Mouse (Mus musculus) midbrain, embryonic 16.5 days (tissue): ENCODE data around the gene Ltb. TPM values are rescaled to one million over a fixed set of nuclear protein-coding genes. Genes with fewer than 3 reads are reported as not detected.
A peak's percentile ranks its signal among the peaks of the same experiment; 100 is the strongest.

ENCODE experiments used
- ATAC-seq: fragments of 200-750 bp; cut with Nextera tagmentation; 2 replicates; pipeline ENCODE4 v1.8.0; 2017; ENCODE audit warnings: moderate TSS enrichment
- H3K27ac ChIP-seq: fragments of 300-500 bp; sonication (generic); 2 replicates; pipeline ENCODE4 v1.5.1; 2014; ENCODE audit warnings: mild to moderate bottlenecking, low read length, mixed read lengths
- H3K27me3 ChIP-seq: fragments of 300-500 bp; sonication (generic); 2 replicates; pipeline ENCODE4 v1.6.1; 2014; ENCODE audit warnings: low read depth, low read length, mixed read lengths; ENCODE audit not compliant: control insufficient read depth, insufficient read depth
- H3K36me3 ChIP-seq: fragments of 300-500 bp; sonication (generic); 2 replicates; pipeline ENCODE4 v1.6.1; 2014; ENCODE audit warnings: mild to moderate bottlenecking, low read length, moderate library complexity, mixed read lengths; ENCODE audit not compliant: control insufficient read depth, insufficient read depth
- H3K4me1 ChIP-seq: fragments of 300-500 bp; sonication (generic); 2 replicates; pipeline ENCODE4 v1.6.1; 2014; ENCODE audit warnings: mild to moderate bottlenecking, low read length, mixed read lengths; ENCODE audit not compliant: control insufficient read depth, insufficient read depth
- H3K4me2 ChIP-seq: fragments of 300-500 bp; sonication (generic); 2 replicates; pipeline ENCODE4 v1.6.1; 2014; ENCODE audit warnings: mild to moderate bottlenecking, low read length, mixed read lengths
- H3K4me3 ChIP-seq: fragments of 300-500 bp; sonication (generic); 2 replicates; pipeline ENCODE4 v1.5.1; 2014; ENCODE audit warnings: low read depth, mild to moderate bottlenecking, low read length, moderate library complexity, mixed read lengths
- H3K9ac ChIP-seq: fragments of 300-500 bp; sonication (generic); 2 replicates; pipeline ENCODE4 v1.6.1; 2014; ENCODE audit warnings: low read depth, low read length, mixed read lengths
- H3K9me3 ChIP-seq: fragments of 300-500 bp; sonication (generic); replicated peaks from 2 replicates; pipeline ENCODE4 v1.6.1; 2014; ENCODE audit warnings: mild to moderate bottlenecking, low read length, mixed read lengths; ENCODE audit not compliant: control insufficient read depth, poor library complexity, severe bottlenecking
- WGBS: fragments of 180-500 bp; shearing (Covaris S2); extraction: QIAGEN DNeasy Blood & Tissue Kit; methylation state at CpG from one replicate; pipeline ENCODE4 v1.1.7; 2014; 5-methylcytosine and 5-hydroxymethylcytosine counted together
- polyA plus RNA-seq: library from polyadenylated mRNA; unstranded; fragments of >200 nt; fragmentation: Nextera tagmentation; extraction: Ambion mirVana; gene quantifications from 2 replicates; pipeline ENCODE4 v1.2.1, GENCODE M21; 2015

The Ltb gene
- polyA plus RNA-seq, 1 experiment from 2014 or later = 0.62 TPM

DNA sequence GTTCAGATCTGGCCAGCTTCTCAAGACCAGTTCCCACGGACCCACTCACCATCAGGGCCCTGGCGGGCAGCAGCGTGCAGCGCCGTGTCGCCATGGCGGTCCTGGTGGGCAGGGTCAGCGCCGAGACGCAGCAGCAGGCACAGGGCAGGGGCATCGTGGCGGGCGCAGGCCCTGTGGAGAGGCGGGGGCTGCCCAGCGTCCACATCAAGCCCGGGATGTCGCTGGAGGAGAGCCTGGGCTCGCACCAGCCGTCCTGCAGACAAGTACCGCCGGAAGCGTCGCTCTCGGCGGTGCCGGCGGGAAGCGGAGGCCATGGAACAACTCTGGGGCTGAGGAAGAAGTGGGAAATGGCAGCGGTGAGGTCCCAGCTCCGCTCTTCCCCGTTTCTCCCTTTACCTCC is 40.7 kb downstream of the Ltb start:
- WGBS = 5% methylated on average over 30 of the region's 31 CpGs
- Histone ChIP-seq H3K4me2 (peak overlapping the region; percentile 97), H3K9me3 (no peaks in the 10 kb centered on the region), H3K4me1 (peaks cover 22% of the 10 kb centered on the region), H3K27me3 (no peaks in the 10 kb centered on the region), H3K9ac (peak overlapping the region; percentile 84), H3K27ac (peak overlapping the region; percentile 95), H3K36me3 (peaks cover 3% of the 10 kb centered on the region), H3K4me3 (peak overlapping the region; percentile 47)
- ATAC-seq = no peak

- Histone ChIP-seq H3K36me3 (peaks cover 3% of the 10 kb centered on the region), H3K27me3 (no peaks in the 10 kb centered on the region), H3K9ac (peak within 1 kb of the TSS; percentile 84), H3K27ac (peak within 1 kb of the TSS; percentile 95), H3K4me1 (peaks cover 31% of the 10 kb centered on the region), H3K4me2 (peak within 1 kb of the TSS; percentile 97), H3K4me3 (peak within 1 kb of the TSS; percentile 47), H3K9me3 (no peaks in the 10 kb centered on the region)
- peak; percentile 86 for ATAC-seq
- under 1% methylated on average over 35 of the region's 35 CpGs for WGBS
Measured at GRCm38 (mm10) chr17:35235614-35236389, 41.6 kb downstream of the Ltb start, which contains the start of gene Nfkbil1. Gene Nfkbil1 (minus strand): TSS chr17:35235792.

DNA sequence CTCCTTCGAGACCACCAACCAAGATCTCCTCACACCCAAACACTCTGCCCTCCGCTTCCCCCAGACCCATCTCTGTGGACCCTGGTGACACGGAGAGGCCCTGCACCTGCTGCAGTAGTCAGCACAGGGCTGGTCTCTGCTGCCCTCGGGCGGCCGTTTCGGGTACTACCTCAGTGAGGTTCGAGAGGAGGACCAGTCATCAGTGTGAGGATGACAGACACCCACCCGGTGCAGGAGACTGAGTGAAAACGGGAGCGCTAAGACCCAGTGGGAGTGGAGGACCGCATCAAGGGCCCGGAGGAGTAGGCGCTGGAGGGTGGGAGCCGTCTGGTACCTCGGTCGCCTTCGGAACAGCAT is 42.1 kb downstream of the Ltb start:
- H3K9me3 ChIP-seq = no peaks in the 10 kb centered on the region
- H3K9ac ChIP-seq = peak overlapping the region; percentile 84
- ATAC-seq = peak; percentile 86
- peak overlapping the region; percentile 95 for H3K27ac ChIP-seq
- peaks cover 33% of the 10 kb centered on the region for H3K4me1 ChIP-seq
- under 1% methylated on average over 18 of the region's 18 CpGs for WGBS
- H3K27me3 ChIP-seq = no peaks in the 10 kb centered on the region
- H3K4me2 ChIP-seq = peak overlapping the region; percentile 97
- peaks cover 3% of the 10 kb centered on the region for H3K36me3 ChIP-seq
- H3K4me3 ChIP-seq = peak overlapping the region; percentile 47

- 82% methylated on average over 9 of the region's 9 CpGs for WGBS
- no peak for ATAC-seq
- H3K4me1 ChIP-seq = peaks cover 33% of the 10 kb centered on the region
- H3K9ac ChIP-seq = peak overlapping the region; percentile 84
- no peaks in the 10 kb centered on the region for H3K9me3 ChIP-seq
- H3K36me3 ChIP-seq = peaks cover 3% of the 10 kb centered on the region; the same call in 1 of the 2 replicates
- H3K27me3 ChIP-seq = no peaks in the 10 kb centered on the region
- peak overlapping the region; percentile 47 for H3K4me3 ChIP-seq
- H3K27ac ChIP-seq = peak overlapping the region; percentile 95
- H3K4me2 ChIP-seq = peak overlapping the region; percentile 97
Measured at GRCm38 (mm10) chr17:35236996-35237395, 42.8 kb downstream of the Ltb start.

DNA sequence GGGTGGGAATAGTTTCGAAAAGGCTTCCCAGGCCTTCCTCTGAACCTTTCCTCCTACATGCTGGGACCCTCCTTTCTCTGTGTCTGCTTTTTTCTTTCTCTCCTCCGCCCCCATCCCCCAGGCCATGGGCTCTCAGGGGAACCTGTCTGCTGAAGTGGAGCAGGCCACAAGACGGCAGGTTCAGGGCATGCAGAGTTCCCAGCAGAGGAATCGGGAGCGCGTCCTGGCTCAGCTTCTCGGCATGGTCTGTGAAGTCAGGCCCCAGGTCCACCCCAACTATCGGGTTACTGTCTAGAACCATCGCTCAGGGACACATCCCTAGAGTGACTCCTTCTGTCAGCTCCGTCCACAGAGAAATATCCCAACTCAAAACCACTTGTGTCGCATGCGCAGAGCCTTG is 43.3 kb downstream of the Ltb start:
- no peaks in the 10 kb centered on the region for H3K27me3 ChIP-seq
- WGBS = 86% methylated on average over 12 of the region's 12 CpGs
- H3K4me1 ChIP-seq = peaks cover 33% of the 10 kb centered on the region
- peak overlapping the region; percentile 47 for H3K4me3 ChIP-seq
- H3K9ac ChIP-seq = no peak overlapping the region
- ATAC-seq = no peak
- H3K27ac ChIP-seq = no peak overlapping the region
- peak overlapping the region; percentile 97 for H3K4me2 ChIP-seq
- peaks cover under 1% of the 10 kb centered on the region; the same call in 1 of the 2 replicates for H3K36me3 ChIP-seq
- H3K9me3 ChIP-seq = no peaks in the 10 kb centered on the region

- no peak overlapping the region for H3K9ac ChIP-seq
- H3K4me3 ChIP-seq = no peak overlapping the region
- H3K27ac ChIP-seq = no peak overlapping the region
- WGBS = 86% methylated on average over 5 of the region's 5 CpGs
- H3K27me3 ChIP-seq = no peaks in the 10 kb centered on the region
- no peak overlapping the region for H3K4me2 ChIP-seq
- ATAC-seq = no peak
- peaks cover 9% of the 10 kb centered on the region for H3K36me3 ChIP-seq
- H3K9me3 ChIP-seq = no peaks in the 10 kb centered on the region
- H3K4me1 ChIP-seq = peaks cover 38% of the 10 kb centered on the region
Measured at GRCm38 (mm10) chr17:35239700-35240099, 45.5 kb downstream of the Ltb start.

DNA sequence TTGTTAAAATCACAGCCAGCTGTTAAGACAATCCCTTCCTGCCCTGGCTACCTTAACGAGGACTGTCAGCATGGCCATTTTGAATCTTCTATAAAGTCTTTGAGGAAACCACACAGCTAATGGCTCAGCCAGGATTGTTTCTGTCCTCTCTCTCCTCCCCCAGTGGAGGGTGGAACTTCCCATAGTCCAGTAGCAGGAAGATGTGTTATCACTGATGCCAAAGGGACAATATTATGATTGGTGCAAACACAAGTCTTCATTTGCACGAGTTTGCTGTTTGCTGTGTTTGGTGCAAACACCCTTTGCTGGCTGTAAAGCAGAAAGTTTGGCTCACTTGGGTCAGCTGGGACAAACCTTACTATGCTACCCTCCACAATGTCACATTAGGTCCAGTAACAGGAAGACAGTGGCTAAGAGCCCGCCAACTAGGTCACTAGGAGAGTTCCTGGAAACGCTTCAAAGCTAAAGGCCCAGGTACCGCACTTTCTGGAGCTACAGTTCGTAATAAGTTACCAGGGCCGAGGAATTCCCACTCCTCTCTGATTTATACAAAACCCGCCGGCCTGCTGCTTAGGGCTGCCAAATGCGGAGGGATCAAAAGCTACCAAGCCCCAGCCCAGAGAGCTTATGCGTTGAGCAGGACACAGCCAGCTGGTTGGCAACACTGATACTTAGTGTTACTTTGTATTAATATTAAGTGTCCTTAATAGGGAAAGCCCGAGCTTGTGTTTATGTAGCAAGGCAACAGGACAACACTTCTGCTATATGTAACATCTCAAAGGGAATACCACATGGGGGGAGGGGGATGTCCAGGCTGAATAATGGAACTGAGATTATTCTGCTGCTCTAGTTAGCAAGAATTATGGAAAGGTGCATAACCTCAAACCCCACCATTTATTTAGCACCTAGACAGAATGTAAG is 46.4 kb downstream of the Ltb start:
- Histone ChIP-seq H3K4me1 (peaks cover 42% of the 10 kb centered on the region), H3K36me3 (peaks cover 15% of the 10 kb centered on the region), H3K27me3 (no peaks in the 10 kb centered on the region), H3K9ac (peak overlapping the region; percentile 52), H3K27ac (peak overlapping the region; percentile 99), H3K4me2 (peak overlapping the region; percentile 73), H3K9me3 (no peaks in the 10 kb centered on the region), H3K4me3 (peak overlapping the region; percentile 96)
- WGBS = 26% methylated on average over 12 of the region's 12 CpGs
- ATAC-seq = peak; percentile 1; the same call in 1 of the 2 replicates

GRCm38 (mm10) chr17:35241305-35242014 is 47.2 kb downstream of the Ltb start, which contains the start of gene Ddx39b:
Gene Ddx39b (plus strand): TSS chr17:35241746.
- Histone ChIP-seq H3K27me3 (no peaks in the 10 kb centered on the region), H3K4me1 (peaks cover 42% of the 10 kb centered on the region), H3K9ac (peak within 1 kb of the TSS; percentile 100), H3K27ac (peak within 1 kb of the TSS; percentile 99), H3K4me3 (peak within 1 kb of the TSS; percentile 96), H3K4me2 (peak within 1 kb of the TSS; percentile 73), H3K9me3 (no peaks in the 10 kb centered on the region), H3K36me3 (peaks cover 20% of the 10 kb centered on the region)
- under 1% methylated on average over 64 of the region's 69 CpGs for WGBS
- ATAC-seq = peak; percentile 91
